Mouse (Mus musculus): ENCODE data around the gene Scn8a. TPM values are rescaled to one million over a fixed set of nuclear protein-coding genes. Genes with fewer than 3 reads are reported as not detected.

Scn8a gene
- 0.19 and 0.20 TPM in 2 replicates for polyA plus RNA-seq (2012; rRNA removed)

DNA sequence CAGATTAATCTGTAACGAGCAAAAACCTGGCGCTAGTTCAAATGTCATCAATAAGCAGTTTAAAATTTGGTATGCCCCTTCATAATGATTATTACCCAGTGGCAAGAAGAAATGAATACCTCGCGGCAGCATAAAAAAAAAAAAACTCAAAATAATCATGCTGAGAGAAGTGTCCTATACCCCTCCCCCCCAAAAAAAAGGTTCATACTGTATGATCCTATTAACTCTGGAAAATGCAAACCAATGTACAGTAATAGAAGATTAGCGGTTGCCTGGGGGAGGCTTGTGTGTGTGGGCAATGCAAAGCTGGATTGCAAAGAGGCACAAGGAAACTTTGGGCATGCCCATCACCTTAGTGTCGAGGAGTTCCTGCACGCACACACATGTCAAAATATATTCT, at the start of gene Scn8a:
Gene Scn8a, plus strand, starts transcription at position 301 of the 400 bp plus-strand sequence.

DNA sequence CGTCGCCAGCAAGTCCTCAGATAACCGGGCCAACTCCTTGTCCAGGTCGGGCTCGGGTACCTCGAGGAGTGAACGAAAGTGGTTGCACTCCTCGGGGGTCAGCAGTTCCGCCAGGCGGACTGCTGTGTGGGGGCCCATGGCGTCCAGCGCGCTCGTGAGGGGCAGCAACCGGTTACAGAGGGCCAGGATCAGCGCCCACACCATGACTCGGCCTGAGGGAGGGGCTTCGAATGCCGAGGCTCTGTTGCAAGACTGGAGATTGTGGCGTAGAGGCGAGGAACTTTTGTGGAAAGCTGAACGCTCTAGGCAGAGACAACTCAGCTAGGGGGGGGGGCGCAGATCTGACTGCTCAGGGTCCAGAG, 177.5 kb downstream of the Scn8a start, which contains the start of gene Gm47841:
Gene Gm47841, minus strand, starts transcription at position 204 of the 362 bp plus-strand sequence.

DNA sequence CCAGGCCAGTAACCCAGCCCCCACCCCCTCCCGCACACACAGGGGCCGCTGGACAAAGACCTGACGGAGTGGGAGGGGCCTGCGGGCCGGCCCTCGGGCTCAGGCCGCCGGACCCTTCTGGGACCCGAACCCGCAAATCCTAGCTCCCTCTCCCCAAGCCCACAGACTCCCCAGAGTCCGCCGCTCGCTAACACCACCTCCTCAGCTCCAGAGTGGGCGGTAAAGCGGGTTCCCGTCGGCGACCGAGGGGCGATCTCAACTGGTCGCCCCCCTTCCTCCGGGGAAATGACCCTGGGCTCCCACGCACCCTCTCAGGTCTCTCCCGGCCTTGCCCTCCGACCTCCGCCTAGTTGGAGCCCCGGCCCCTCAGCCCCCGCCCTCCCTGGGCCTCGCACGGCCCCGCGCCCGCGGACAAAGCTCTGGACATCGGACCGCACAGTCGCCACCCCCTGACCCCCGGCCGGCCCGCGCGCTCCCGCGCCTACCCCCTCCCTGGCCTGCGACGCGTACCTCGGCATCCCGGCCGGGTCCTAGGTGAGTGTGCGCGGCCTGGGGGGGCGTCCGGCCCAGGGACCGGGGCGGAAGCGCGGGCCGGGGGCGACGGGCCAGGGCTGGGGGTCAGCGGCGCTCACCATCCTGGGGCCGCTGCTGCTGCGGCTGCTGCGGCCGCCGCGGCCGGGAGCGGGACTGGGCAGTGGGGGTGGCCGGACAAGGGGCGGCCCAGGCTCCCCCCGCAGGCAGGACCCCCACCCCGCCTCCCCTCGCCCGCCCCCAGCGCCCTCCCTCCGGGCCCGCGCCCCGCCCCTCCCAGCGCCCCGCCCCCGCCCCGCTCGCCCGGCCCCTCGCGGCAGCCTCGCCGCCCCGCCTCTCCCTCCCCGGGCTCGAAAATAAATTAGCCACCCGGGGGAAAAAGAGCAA, 208.4 kb downstream of the Scn8a start, which contains the start of gene Fignl2:
Gene Fignl2, minus strand, starts transcription at position 755 of the 918 bp plus-strand sequence.

Other genes starting within 250 kb of the Scn8a start
- 557 and 585 TPM in 2 replicates for gene Smagp, start 232.9 kb upstream of the Scn8a start, polyA plus RNA-seq (2012; rRNA removed)
- 3.6 and 4.2 TPM in 2 replicates for gene Bin2, start 200.3 kb upstream of the Scn8a start, polyA plus RNA-seq (2012; rRNA removed)
- gene Cela1, start 181.9 kb upstream of the Scn8a start, polyA plus RNA-seq (2012; rRNA removed): 515 and 2,945 TPM in 2 replicates
- gene Galnt6, start 140.5 kb upstream of the Scn8a start, polyA plus RNA-seq (2012; rRNA removed): 40.0 and 45.2 TPM in 2 replicates
- 1.2 and 1.4 TPM in 2 replicates for gene Slc4a8, start 108.1 kb upstream of the Scn8a start, polyA plus RNA-seq (2012; rRNA removed)
- 0.17 and 0.21 TPM in 2 replicates for gene Gm47841, start 177.5 kb downstream of the Scn8a start, polyA plus RNA-seq (2012; rRNA removed)
- 6.1 and 6.3 TPM in 2 replicates for gene Fignl2, start 208.7 kb downstream of the Scn8a start, polyA plus RNA-seq (2012; rRNA removed)
- not detected in 2 replicates for gene Ankrd33, start 245.9 kb downstream of the Scn8a start, polyA plus RNA-seq (2012; rRNA removed)